Mouse (Mus musculus): ENCODE results near the gene Ezr. TPM values are rescaled to one million over a fixed set of nuclear protein-coding genes. Genes with fewer than 3 reads are reported as not detected.
"Not testable (repeated sequence)": the region's sequence is repeated elsewhere in the genome, so short reads cannot be mapped to it uniquely, and the experiment has no call there.

The Ezr gene
- polyA plus RNA-seq, 1 experiment from 2014 or later: 344 TPM

- ATAC-seq; DNase-seq (ENCODE audit: low read depth, low spot score); H3K27me3 ChIP-seq; CTCF ChIA-PET; in situ Hi-C loops (cut with MboI; ENCODE audit: low pct_unique_long_range_greater_than_20kb): not testable (repeated sequence)
- POLR2A ChIA-PET: interaction anchor here (0.6 kb wide), 1 partner anchor 70 kb away, joined by 3 read pairs; no protein-coding TSS in a partner anchor
Measured at GRCm38 (mm10) chr17:6706448-6706847, 76.1 kb downstream of the Ezr start.

- CTCF ChIA-PET; in situ Hi-C loops (cut with MboI; ENCODE audit: low pct_unique_long_range_greater_than_20kb); POLR2A ChIA-PET; DNase-seq (ENCODE audit: low read depth, low spot score); H3K27me3 ChIP-seq; ATAC-seq: not testable (repeated sequence)
Measured at GRCm38 (mm10) chr17:6703381-6704270, 79.0 kb downstream of the Ezr start.

GRCm38 (mm10) chr17:6702625-6703221, 79.9 kb downstream of the Ezr start:
- in situ Hi-C loops (cut with MboI; ENCODE audit: low pct_unique_long_range_greater_than_20kb); DNase-seq (ENCODE audit: low read depth, low spot score); H3K27me3 ChIP-seq; CTCF ChIA-PET; POLR2A ChIA-PET; ATAC-seq: not testable (repeated sequence)

- ATAC-seq; in situ Hi-C loops (cut with MboI; ENCODE audit: low pct_unique_long_range_greater_than_20kb); CTCF ChIA-PET; DNase-seq (ENCODE audit: low read depth, low spot score); H3K27me3 ChIP-seq; POLR2A ChIA-PET: not testable (repeated sequence)
Measured at GRCm38 (mm10) chr17:6700077-6700476, 82.5 kb downstream of the Ezr start.

GRCm38 (mm10) chr17:6699502-6699901, 83.1 kb downstream of the Ezr start:
- in situ Hi-C loops (cut with MboI; ENCODE audit: low pct_unique_long_range_greater_than_20kb): loop anchor here (25.0 kb wide), 1 partner anchor 612 kb away; the partner anchor contains the start of genes Gtf2h5 and Serac1
- ATAC-seq; POLR2A ChIA-PET; DNase-seq (ENCODE audit: low read depth, low spot score); H3K27me3 ChIP-seq; CTCF ChIA-PET: not testable (repeated sequence)

GRCm38 (mm10) chr17:6697224-6697775, 85.3 kb downstream of the Ezr start:
- DNase-seq (ENCODE audit: low read depth, low spot score); CTCF ChIA-PET; H3K27me3 ChIP-seq; POLR2A ChIA-PET: not testable (repeated sequence)
- ATAC-seq: peak; percentile 68
- TF ChIP-seq CTCF (IDR thresholded peaks at IDR 0.05): peak; percentile 41
- in situ Hi-C loops (cut with MboI; ENCODE audit: low pct_unique_long_range_greater_than_20kb): loop anchor here (25.0 kb wide), 1 partner anchor 610 kb away; the partner anchor contains the start of genes Gtf2h5 and Serac1

- ATAC-seq; POLR2A ChIA-PET; H3K27me3 ChIP-seq; CTCF ChIA-PET; DNase-seq (ENCODE audit: low read depth, low spot score): not testable (repeated sequence)
- in situ Hi-C loops (cut with MboI; ENCODE audit: low pct_unique_long_range_greater_than_20kb): loop anchor here (25.0 kb wide), 1 partner anchor 609 kb away; the partner anchor contains the start of genes Gtf2h5 and Serac1
Measured at GRCm38 (mm10) chr17:6696521-6696920, 86.1 kb downstream of the Ezr start.

GRCm38 (mm10) chr17:6695712-6696111, 86.9 kb downstream of the Ezr start:
- DNase-seq (ENCODE audit: low read depth, low spot score); ATAC-seq; H3K27me3 ChIP-seq; POLR2A ChIA-PET; CTCF ChIA-PET: not testable (repeated sequence)
- in situ Hi-C loops (cut with MboI; ENCODE audit: low pct_unique_long_range_greater_than_20kb): loop anchor here (25.0 kb wide), 1 partner anchor 608 kb away; the partner anchor contains the start of genes Gtf2h5 and Serac1

GRCm38 (mm10) chr17:6691596-6691995, 91.0 kb downstream of the Ezr start:
- CTCF ChIA-PET: interaction anchor here (1.5 kb wide), 1 partner anchor 78 kb away, joined by 3 read pairs; no protein-coding TSS in a partner anchor
- in situ Hi-C loops (cut with MboI; ENCODE audit: low pct_unique_long_range_greater_than_20kb): loop anchor here (25.0 kb wide), 1 partner anchor 604 kb away; the partner anchor contains the start of genes Gtf2h5 and Serac1
- POLR2A ChIA-PET: not testable (repeated sequence)

GRCm38 (mm10) chr17:6689344-6689743, 93.2 kb downstream of the Ezr start:
- CTCF ChIA-PET; DNase-seq (ENCODE audit: low read depth, low spot score); H3K27me3 ChIP-seq; POLR2A ChIA-PET; ATAC-seq: not testable (repeated sequence)
- in situ Hi-C loops (cut with MboI; ENCODE audit: low pct_unique_long_range_greater_than_20kb): loop anchor here (25.0 kb wide), 1 partner anchor 602 kb away; the partner anchor contains the start of genes Gtf2h5 and Serac1

More at GRCm38 (mm10) chr17:6691596-6691995, 91.0 kb downstream of the Ezr start:
- not testable (repeated sequence) for H3K27me3 ChIP-seq, ATAC-seq
- peak; percentile 9 for DNase-seq (ENCODE audit: low read depth, low spot score)

Other genes with a start within 250 kb of the Ezr start
- gene Dynlt1c, start 181.1 kb downstream of the Ezr start, polyA plus RNA-seq (2021): 10.2 TPM
- gene Dynlt1f, start 126.9 kb downstream of the Ezr start, polyA plus RNA-seq (2021): 126 TPM
- not detected for gene Sytl3, start 123.7 kb downstream of the Ezr start, polyA plus RNA-seq (2021)
- gene Rsph3b, start 165.9 kb upstream of the Ezr start, polyA plus RNA-seq (2021): 57.5 TPM
- 9.9 TPM for gene Tagap1, start 178.4 kb upstream of the Ezr start, polyA plus RNA-seq (2021)
- 147 TPM for gene Rnaset2b, start 187.8 kb upstream of the Ezr start, polyA plus RNA-seq (2021)
- gene Gm49721, start 196.1 kb upstream of the Ezr start, polyA plus RNA-seq (2021): not detected
- not detected for gene Gm1604a, start 242.8 kb upstream of the Ezr start, polyA plus RNA-seq (2021)